Mouse (Mus musculus) embryonic facial prominence, embryonic 15.5 days (tissue): ENCODE measurements around the gene Slc7a1. TPM values are rescaled to one million over a fixed set of nuclear protein-coding genes. Genes with fewer than 3 reads are reported as not detected.

Experiments used
- ATAC-seq: fragments of 200-750 bp; cut with Nextera tagmentation; 2 replicates; pipeline ENCODE4 v1.8.0; 2017; ENCODE audit warnings: low read depth, moderate TSS enrichment; ENCODE audit not compliant: insufficient number of reproducible peaks, low FRiP score, low TSS enrichment
- H3K27ac ChIP-seq: fragments of 300-500 bp; sonication (generic); replicated peaks from 2 replicates; pipeline ENCODE4 v1.5.1; 2015; ENCODE audit warnings: mild to moderate bottlenecking, inconsistent platforms
- H3K27me3 ChIP-seq: fragments of 300-500 bp; sonication (generic); 2 replicates; pipeline ENCODE4 v1.6.1; 2015; ENCODE audit warnings: inconsistent platforms
- H3K36me3 ChIP-seq: fragments of 300-500 bp; sonication (generic); 2 replicates; pipeline ENCODE4 v1.6.1; 2015; ENCODE audit warnings: mild to moderate bottlenecking, inconsistent platforms
- H3K4me1 ChIP-seq: fragments of 300-500 bp; sonication (generic); 2 replicates; pipeline ENCODE4 v1.6.1; 2015; ENCODE audit warnings: inconsistent platforms
- H3K4me2 ChIP-seq: fragments of 300-500 bp; sonication (generic); replicated peaks from 2 replicates; pipeline ENCODE4 v1.6.1; 2015; ENCODE audit warnings: mild to moderate bottlenecking, inconsistent platforms
- H3K4me3 ChIP-seq: fragments of 300-500 bp; sonication (generic); replicated peaks from 2 replicates; pipeline ENCODE4 v1.5.1; 2015; ENCODE audit warnings: mild to moderate bottlenecking, inconsistent platforms
- H3K9ac ChIP-seq: fragments of 300-500 bp; sonication (generic); 2 replicates; pipeline ENCODE4 v1.6.1; 2015; ENCODE audit warnings: inconsistent platforms
- H3K9me3 ChIP-seq: fragments of 300-500 bp; sonication (generic); replicated peaks from 2 replicates; pipeline ENCODE4 v1.6.1; 2016; ENCODE audit warnings: inconsistent platforms
- WGBS: fragments of 180-500 bp; shearing (Covaris S2); methylation state at CpG from one replicate; pipeline ENCODE4 v1.1.7; 2015; 5-methylcytosine and 5-hydroxymethylcytosine counted together
- polyA plus RNA-seq: library from polyadenylated mRNA; unstranded; fragments of >200 nt; fragmentation: Nextera tagmentation; extraction: Ambion mirVana; gene quantifications from 2 replicates; pipeline ENCODE4 v1.2.1, GENCODE M21; 2015

The Slc7a1 gene
- 19.1 and 20.1 TPM in 2 replicates for polyA plus RNA-seq

GRCm38 (mm10) chr5:148399660-148400443 is at the start of gene Slc7a1:
Gene Slc7a1, minus strand, starts transcription at chr5:148399904.
- no peaks in the 10 kb centered on the region; the same call in 1 of the 2 replicates for H3K27me3 ChIP-seq
- WGBS, result 3% methylated on average over 52 of the region's 52 CpGs
- H3K27ac ChIP-seq, result peak within 1 kb of the TSS; percentile 25; the same call in 1 of the 2 replicates
- H3K4me2 ChIP-seq, result peak within 1 kb of the TSS; percentile 97
- peak; percentile 93 for ATAC-seq
- peaks cover 23% of the 10 kb centered on the region for H3K4me1 ChIP-seq
- H3K9me3 ChIP-seq, result no peaks in the 10 kb centered on the region
- peak within 1 kb of the TSS; percentile 80 for H3K4me3 ChIP-seq
- no peaks in the 10 kb centered on the region for H3K36me3 ChIP-seq
- H3K9ac ChIP-seq, result peak within 1 kb of the TSS; percentile 54

GRCm38 (mm10) chr5:148444974-148445373 is 45.3 kb upstream of the Slc7a1 start:
- H3K4me2 ChIP-seq, result no peak overlapping the region
- H3K36me3 ChIP-seq, result no peaks in the 10 kb centered on the region
- no peaks in the 10 kb centered on the region for H3K9me3 ChIP-seq
- WGBS, result 79% methylated on average over 2 of the region's 2 CpGs
- no peak for ATAC-seq
- no peaks in the 10 kb centered on the region for H3K27me3 ChIP-seq
- no peak overlapping the region for H3K9ac ChIP-seq
- no peak overlapping the region for H3K4me3 ChIP-seq
- no peak overlapping the region for H3K27ac ChIP-seq
- H3K4me1 ChIP-seq, result peaks cover 10% of the 10 kb centered on the region

- no peak overlapping the region for H3K4me2 ChIP-seq
- H3K9ac ChIP-seq, result no peak overlapping the region
- H3K36me3 ChIP-seq, result no peaks in the 10 kb centered on the region
- no peaks in the 10 kb centered on the region for H3K9me3 ChIP-seq
- peaks cover 10% of the 10 kb centered on the region for H3K4me1 ChIP-seq
- WGBS, result 43% methylated on average over 5 of the region's 5 CpGs
- ATAC-seq, result peak; percentile 61
- H3K27ac ChIP-seq, result peak overlapping the region; percentile 53
- no peaks in the 10 kb centered on the region for H3K27me3 ChIP-seq
- H3K4me3 ChIP-seq, result no peak overlapping the region
These were observed 44.0 kb upstream of the Slc7a1 start for GRCm38 (mm10) chr5:148443734-148444133.

GRCm38 (mm10) chr5:148435660-148436059 is 36.0 kb upstream of the Slc7a1 start:
- Histone ChIP-seq H3K4me3 (no peak overlapping the region), H3K9ac (no peak overlapping the region), H3K4me1 (no peaks in the 10 kb centered on the region), H3K27me3 (no peaks in the 10 kb centered on the region), H3K4me2 (no peak overlapping the region), H3K9me3 (no peaks in the 10 kb centered on the region), H3K27ac (no peak overlapping the region), H3K36me3 (no peaks in the 10 kb centered on the region)
- no peak for ATAC-seq
- whole genome bisulfite sequencing, result 50% methylated on average over 3 of the region's 3 CpGs

- no peak for ATAC-seq
- no peak overlapping the region for H3K4me3 ChIP-seq
- no peaks in the 10 kb centered on the region for H3K4me1 ChIP-seq
- H3K27me3 ChIP-seq, result no peaks in the 10 kb centered on the region
- no peak overlapping the region for H3K27ac ChIP-seq
- WGBS, result 72% methylated on average over 5 of the region's 5 CpGs
- no peaks in the 10 kb centered on the region for H3K36me3 ChIP-seq
- no peak overlapping the region for H3K4me2 ChIP-seq
- H3K9me3 ChIP-seq, result no peaks in the 10 kb centered on the region; the same call in 1 of the 2 replicates
- H3K9ac ChIP-seq, result no peak overlapping the region
These were observed 32.4 kb upstream of the Slc7a1 start for GRCm38 (mm10) chr5:148432121-148432520.

- no peak overlapping the region for H3K4me2 ChIP-seq
- no peak overlapping the region for H3K4me3 ChIP-seq
- no peak for ATAC-seq
- no peaks in the 10 kb centered on the region for H3K27me3 ChIP-seq
- no peak overlapping the region for H3K9ac ChIP-seq
- H3K9me3 ChIP-seq, result no peaks in the 10 kb centered on the region; the same call in 1 of the 2 replicates
- H3K27ac ChIP-seq, result no peak overlapping the region
- WGBS, result 66% methylated on average over 4 of the region's 4 CpGs
- H3K4me1 ChIP-seq, result no peaks in the 10 kb centered on the region
- H3K36me3 ChIP-seq, result no peaks in the 10 kb centered on the region
These were observed 29.1 kb upstream of the Slc7a1 start for GRCm38 (mm10) chr5:148428846-148429245.

- Histone ChIP-seq H3K4me1 (no peaks in the 10 kb centered on the region), H3K9ac (no peak overlapping the region), H3K4me2 (no peak overlapping the region), H3K4me3 (no peak overlapping the region), H3K27ac (no peak overlapping the region), H3K9me3 (no peaks in the 10 kb centered on the region; the same call in 1 of the 2 replicates), H3K36me3 (no peaks in the 10 kb centered on the region), H3K27me3 (no peaks in the 10 kb centered on the region)
- ATAC-seq, result no peak
- WGBS, result 66% methylated on average over 6 of the region's 6 CpGs
These were observed 25.4 kb upstream of the Slc7a1 start for GRCm38 (mm10) chr5:148425136-148425535.

- Histone ChIP-seq H3K9me3 (no peaks in the 10 kb centered on the region), H3K4me1 (no peaks in the 10 kb centered on the region), H3K36me3 (no peaks in the 10 kb centered on the region), H3K4me2 (no peak overlapping the region), H3K4me3 (no peak overlapping the region), H3K27me3 (no peaks in the 10 kb centered on the region), H3K9ac (no peak overlapping the region), H3K27ac (no peak overlapping the region)
- 60% methylated on average over 2 of the region's 2 CpGs for WGBS
- no peak for ATAC-seq
These were observed 21.6 kb upstream of the Slc7a1 start for GRCm38 (mm10) chr5:148421326-148421725.

GRCm38 (mm10) chr5:148419112-148419526 is 19.4 kb upstream of the Slc7a1 start:
- Histone ChIP-seq H3K36me3 (no peaks in the 10 kb centered on the region), H3K27ac (no peak overlapping the region), H3K4me3 (no peak overlapping the region), H3K4me1 (no peaks in the 10 kb centered on the region), H3K9ac (no peak overlapping the region), H3K27me3 (no peaks in the 10 kb centered on the region), H3K4me2 (no peak overlapping the region), H3K9me3 (no peaks in the 10 kb centered on the region)
- 54% methylated on average over 9 of the region's 9 CpGs for WGBS
- no peak for ATAC-seq

- no peak for ATAC-seq
- Histone ChIP-seq H3K36me3 (no peaks in the 10 kb centered on the region), H3K9me3 (no peaks in the 10 kb centered on the region), H3K27me3 (no peaks in the 10 kb centered on the region), H3K4me2 (no peak overlapping the region), H3K9ac (no peak overlapping the region), H3K4me3 (no peak overlapping the region), H3K4me1 (no peaks in the 10 kb centered on the region), H3K27ac (no peak overlapping the region)
- 92% methylated on average over 9 of the region's 9 CpGs for WGBS
These were observed 18.7 kb upstream of the Slc7a1 start for GRCm38 (mm10) chr5:148418436-148418835.

GRCm38 (mm10) chr5:148417756-148418155 is 18.1 kb upstream of the Slc7a1 start:
- Histone ChIP-seq H3K27me3 (no peaks in the 10 kb centered on the region), H3K9me3 (no peaks in the 10 kb centered on the region), H3K36me3 (no peaks in the 10 kb centered on the region), H3K27ac (no peak overlapping the region), H3K4me3 (no peak overlapping the region), H3K4me2 (no peak overlapping the region), H3K9ac (no peak overlapping the region), H3K4me1 (no peaks in the 10 kb centered on the region)
- WGBS, result 95% methylated on average over 1 of the region's 1 CpGs
- ATAC-seq, result no peak

- Histone ChIP-seq H3K4me2 (no peak overlapping the region), H3K9ac (no peak overlapping the region), H3K4me3 (no peak overlapping the region), H3K4me1 (no peaks in the 10 kb centered on the region), H3K36me3 (no peaks in the 10 kb centered on the region), H3K27me3 (no peaks in the 10 kb centered on the region), H3K27ac (no peak overlapping the region), H3K9me3 (no peaks in the 10 kb centered on the region)
- WGBS, result 67% methylated on average over 10 of the region's 10 CpGs
- no peak for ATAC-seq
These were observed 16.8 kb upstream of the Slc7a1 start for GRCm38 (mm10) chr5:148416461-148416860.
